Mouse (Mus musculus) heart, postnatal 10 days (tissue): Measurements from ENCODE around the gene Cnbp. TPM values are rescaled to one million over a fixed set of nuclear protein-coding genes. Genes with fewer than 3 reads are reported as not detected.

Experiments
- DNase-seq, 2 experiments: peaks; one replicate each; pipeline ENCODE4 v3.0.0; 2021
- intact Hi-C: fragments of 180-260 bp; cut with DNase I; formaldehyde crosslinking; loops from one replicate; pipeline ENCODE4 v1.15.1; 2025
- total RNA-seq, 2 experiments: library from RNA; stranded (reverse); gene quantifications; 2 replicates each; pipeline ENCODE4 v1.2.3; 2021

The Cnbp gene
- total RNA-seq, 2 experiments from 2014 or later = 308 to 311 TPM

DNA sequence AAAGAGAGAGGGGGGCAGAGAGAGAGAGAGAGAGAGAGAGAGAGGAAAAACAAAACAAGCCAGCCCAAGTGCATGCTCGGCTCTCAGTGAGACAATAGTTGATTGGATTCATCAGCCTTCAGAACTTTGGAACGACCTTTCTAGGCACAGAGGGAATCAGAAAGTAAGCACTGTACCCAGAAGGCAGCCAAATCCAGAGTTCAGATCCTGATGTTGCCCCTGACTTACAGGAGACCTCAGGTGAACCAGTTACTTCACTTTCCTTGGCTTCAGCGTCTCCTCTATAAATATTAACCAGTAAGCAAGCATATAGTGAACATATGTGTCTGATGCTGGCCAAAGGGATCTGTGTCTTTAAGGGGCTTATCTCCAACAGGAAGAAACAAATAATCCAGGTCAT lies 42.4 kb downstream of the Cnbp start:
- DNase-seq = no peak
- intact Hi-C loops = no loop called here

GRCm38 (mm10) chr6:87807735-87808440 lies 43.0 kb downstream of the Cnbp start:
- no peak for DNase-seq
- intact Hi-C loops = no loop called here

- intact Hi-C loops = no loop called here
- no peak for DNase-seq
These were observed 44.0 kb downstream of the Cnbp start for GRCm38 (mm10) chr6:87806857-87807256.

- intact Hi-C loops = no loop called here
- DNase-seq = no peak
These were observed 44.9 kb downstream of the Cnbp start for GRCm38 (mm10) chr6:87806028-87806427.

DNA sequence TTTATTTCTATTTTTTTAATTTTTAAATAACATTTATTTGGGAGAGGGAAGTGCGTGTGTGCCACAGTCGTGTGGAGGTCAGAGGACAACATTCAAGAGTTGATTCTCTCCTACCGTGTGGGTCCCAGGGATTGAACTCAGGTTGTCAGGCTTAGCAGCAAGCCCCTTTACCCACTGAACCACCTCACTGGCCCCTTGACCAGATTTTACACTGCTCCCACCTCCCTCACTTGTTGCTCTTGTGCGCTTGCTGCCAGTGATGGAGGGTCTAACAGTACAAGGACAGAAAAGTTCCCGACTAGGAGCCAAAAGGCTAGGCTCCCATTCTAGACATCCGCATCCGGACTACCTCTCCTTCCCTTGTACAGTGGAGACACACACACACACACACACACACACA lies 45.5 kb downstream of the Cnbp start:
- no peak for DNase-seq
- intact Hi-C loops = no loop called here

GRCm38 (mm10) chr6:87804886-87805285 lies 46.0 kb downstream of the Cnbp start:
- DNase-seq = no peak
- intact Hi-C loops = no loop called here

- DNase-seq = no peak
- intact Hi-C loops = no loop called here
These were observed 46.9 kb downstream of the Cnbp start for GRCm38 (mm10) chr6:87804036-87804435.

DNA sequence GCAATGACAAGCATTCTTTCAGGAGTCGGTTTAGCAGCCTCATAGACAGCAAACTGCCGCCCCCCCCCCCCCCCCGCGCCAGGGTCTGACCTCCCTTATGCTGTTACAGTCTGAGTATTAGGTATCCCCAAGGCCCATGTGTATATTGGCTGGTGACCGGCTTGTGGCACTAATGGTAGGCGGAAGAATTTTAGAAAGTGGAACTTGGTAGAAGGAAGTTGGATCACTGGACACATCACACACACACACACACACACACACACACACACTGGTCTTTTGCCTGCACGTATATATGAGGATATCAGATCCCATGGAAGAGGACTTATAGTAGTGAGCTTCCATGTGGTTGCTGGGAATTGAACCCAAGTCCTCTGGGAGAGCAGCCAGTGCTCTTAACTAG lies 48.4 kb downstream of the Cnbp start:
- intact Hi-C loops = no loop called here
- DNase-seq = no peak

DNA sequence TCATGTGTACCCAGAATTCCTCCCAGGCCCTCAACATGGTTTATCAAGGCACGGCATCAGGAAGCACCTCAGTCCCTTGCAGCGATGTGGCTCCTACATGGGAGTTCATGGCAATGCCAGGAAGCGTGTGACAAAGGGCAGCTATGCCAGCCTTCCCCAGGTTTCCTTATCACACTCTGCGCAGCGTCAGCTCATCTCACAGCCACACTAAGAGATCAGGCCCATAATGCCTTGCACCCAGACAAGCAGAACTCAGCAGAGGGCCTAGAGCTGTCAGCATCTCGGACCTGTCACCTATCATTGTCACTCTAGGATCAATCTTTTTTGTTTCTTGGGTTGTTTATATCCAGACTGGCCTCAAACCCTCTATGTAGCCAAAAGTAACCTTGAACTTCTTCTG lies 51.3 kb downstream of the Cnbp start:
- intact Hi-C loops = no loop called here
- DNase-seq = no peak

GRCm38 (mm10) chr6:87797321-87797720 lies 53.6 kb downstream of the Cnbp start:
- DNase-seq = no peak
- intact Hi-C loops = no loop called here

DNA sequence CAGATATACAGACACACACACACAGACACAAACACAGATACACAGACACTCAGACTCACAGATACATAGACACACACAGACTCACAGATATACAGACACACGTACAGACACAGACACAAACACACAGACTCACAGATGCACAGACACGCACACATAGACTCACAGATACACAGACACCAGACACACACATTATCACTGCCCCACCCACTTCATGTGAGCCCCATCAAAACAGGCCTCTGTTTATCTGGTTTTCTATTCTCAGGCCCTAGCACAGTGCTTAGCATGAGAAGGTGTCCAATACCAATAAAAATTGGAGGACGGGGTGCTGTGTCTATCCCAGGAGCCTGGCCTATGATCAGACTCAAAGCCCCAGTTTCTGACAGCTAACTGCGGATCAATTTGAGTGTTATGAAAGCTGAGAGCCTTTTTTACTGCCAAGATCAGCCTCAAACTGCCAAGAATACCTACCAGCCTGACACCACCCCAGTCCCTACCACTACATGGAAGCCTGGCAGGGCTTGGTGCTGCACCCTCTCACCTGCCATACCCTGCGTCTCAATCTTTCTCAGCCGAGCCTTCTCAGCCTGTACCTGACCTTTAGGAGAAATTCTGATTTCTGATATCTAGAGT lies 54.5 kb downstream of the Cnbp start:
- DNase-seq = no peak
- intact Hi-C loops = no loop called here

- intact Hi-C loops = no loop called here
- no peak for DNase-seq
These were observed 55.3 kb downstream of the Cnbp start for GRCm38 (mm10) chr6:87795385-87796150.

DNA sequence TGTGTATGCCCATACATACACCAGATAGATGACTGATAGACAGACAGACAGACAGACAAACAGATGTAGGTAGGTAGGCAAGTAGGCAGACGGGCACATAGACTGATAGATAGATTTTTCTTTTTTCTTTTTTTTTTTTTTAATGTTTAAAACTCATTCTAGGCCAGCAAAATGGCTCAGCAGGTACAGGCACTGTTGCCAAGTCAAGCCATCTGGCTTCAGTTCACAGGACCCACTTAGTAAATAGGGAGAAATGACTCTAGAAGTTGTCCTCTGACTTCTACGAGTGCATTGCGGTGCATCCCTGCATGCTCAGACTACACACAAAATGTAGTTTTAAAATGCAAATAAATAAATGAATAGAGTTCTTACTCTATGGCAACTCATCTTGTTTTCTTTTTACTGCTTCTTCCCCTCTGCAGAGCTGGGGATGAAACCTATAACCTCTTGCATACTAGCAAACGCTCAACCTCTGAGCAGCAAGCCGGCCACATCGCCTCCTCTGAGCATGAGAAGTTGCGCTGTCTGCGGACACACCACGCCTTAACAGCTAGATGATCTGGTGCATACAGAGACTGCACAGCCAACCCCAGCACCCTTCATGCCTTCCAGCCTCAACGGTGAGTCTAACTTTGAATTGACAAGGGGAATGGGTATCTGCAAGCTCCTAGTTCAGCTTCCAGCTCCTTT lies 56.9 kb downstream of the Cnbp start:
- intact Hi-C loops = no loop called here
- DNase-seq = no peak

Other genes with a start within 250 kb of the Cnbp start
- 1 to 10 TPM; 2.3 to 3.4 TPM for gene Aplf, start 178.9 kb downstream of the Cnbp start, total RNA-seq
- 1 to 10 TPM; 2.8 to 3.0 TPM for gene Efcc1, start 120.2 kb downstream of the Cnbp start, total RNA-seq
- gene Gp9, start 73.0 kb downstream of the Cnbp start, total RNA-seq = 1 to 10 TPM in 1 of 2 experiments, under 1 TPM in 1; 0.72 to 1.3 TPM
- gene Rab43, start 38.9 kb downstream of the Cnbp start, total RNA-seq = 10 to 100 TPM; 16.9 to 26.4 TPM
- 1 to 10 TPM; 1.6 to 2.9 TPM for gene Gm45140, start 15.3 kb downstream of the Cnbp start, total RNA-seq
- 10 to 100 TPM; 22.2 to 26.2 TPM for gene Isy1, start 12.3 kb downstream of the Cnbp start, total RNA-seq
- 10 to 100 TPM; 65.8 to 72.8 TPM for gene Copg1, start 36.7 kb upstream of the Cnbp start, total RNA-seq
- 10 to 100 TPM; 13.8 to 13.9 TPM for gene Hmces, start 62.8 kb upstream of the Cnbp start, total RNA-seq
- 10 to 100 TPM; 16.7 to 23.0 TPM for gene H1fx, start 130.5 kb upstream of the Cnbp start, total RNA-seq
- gene Rab7, start 194.2 kb upstream of the Cnbp start, total RNA-seq = 100 to 1,000 TPM; 263 to 282 TPM
- gene Rpn1, start 233.4 kb upstream of the Cnbp start, total RNA-seq = 100 to 1,000 TPM; 111 to 128 TPM